Mouse (Mus musculus): Measurements from ENCODE around the gene Eci3. TPM values are rescaled to one million over a fixed set of nuclear protein-coding genes. Genes with fewer than 3 reads are reported as not detected.
"Not testable (repeated sequence)": the region's sequence is repeated elsewhere in the genome, so short reads cannot be mapped to it uniquely, and the experiment has no call there.

Eci3 gene
- total and polyA plus RNA-seq, 3 experiments = 0.35 to 0.93 TPM; not detected in 1

- no peaks in the 10 kb centered on the region for H3K4me1 ChIP-seq (ENCODE audit: control insufficient read depth in 1 of 2, insufficient read depth in 2 of 2, low read length in 2 of 2)
- no peak for TF ChIP-seq USF1 (IDR thresholded peaks at IDR 0.05; ENCODE audit: low read depth, low read length)
- TF ChIP-seq ZKSCAN1 (IDR thresholded peaks at IDR 0.05; ENCODE audit: low read depth, low read length) = no peak
- no peak for TF ChIP-seq MXI1 (IDR thresholded peaks at IDR 0.05; ENCODE audit: low read depth, low read length)
- no peak for TF ChIP-seq CTCF (IDR thresholded peaks at IDR 0.05 in 2 of 3, conservative IDR thresholded peaks at IDR 0.05 in 1 of 3; ENCODE audit: control insufficient read depth in 1 of 3, insufficient read depth in 1 of 3, low read depth in 2 of 3, low read length in 3 of 3, poor library complexity in 1 of 3, severe bottlenecking in 1 of 3)
- TF ChIP-seq TBP (IDR thresholded peaks at IDR 0.05; ENCODE audit: low read depth, low read length) = no peak
- no peak for TF ChIP-seq UBTF (IDR thresholded peaks at IDR 0.05; ENCODE audit: borderline replicate concordance, insufficient read depth, low read depth, low read length)
- TF ChIP-seq JUND (IDR thresholded peaks at IDR 0.05; ENCODE audit: low read depth, low read length) = no peak
- no peak for TF ChIP-seq POLR2A (IDR thresholded peaks at IDR 0.05; ENCODE audit: control insufficient read depth in 1 of 2, insufficient read depth in 1 of 2, low read depth in 1 of 2, low read length in 2 of 2, poor library complexity in 1 of 2)
- no peak for TF ChIP-seq BHLHE40 (IDR thresholded peaks at IDR 0.05; ENCODE audit: borderline replicate concordance, low read depth, low read length)
- TF ChIP-seq ZNF384 (IDR thresholded peaks at IDR 0.05; ENCODE audit: low read depth, low read length) = no peak
- no peak for TF ChIP-seq POLR2AphosphoS2 (IDR thresholded peaks at IDR 0.05; ENCODE audit: low read length)
- TF ChIP-seq TAL1 (IDR thresholded peaks at IDR 0.05; ENCODE audit: low read length) = no peak
- TF ChIP-seq TCF12 (IDR thresholded peaks at IDR 0.05; ENCODE audit: low read depth, low read length) = no peak
- H3K9me3 ChIP-seq (replicated peaks; ENCODE audit: insufficient read depth, low read length) = no peaks in the 10 kb centered on the region
- DNase-seq (ENCODE audit: low read depth, low spot score) = no peak
- no peaks in the 10 kb centered on the region for H3K36me3 ChIP-seq (ENCODE audit: control insufficient read depth in 1 of 2, insufficient read depth in 2 of 2, low read length in 2 of 2)
- no peak overlapping the region for H3K27ac ChIP-seq (ENCODE audit: control insufficient read depth, low read depth, low read length)
- no peaks in the 10 kb centered on the region; a peak in 2 of 4 replicates for H3K27me3 ChIP-seq (ENCODE audit: control insufficient read depth in 1 of 2, insufficient read depth in 2 of 2, low read length in 2 of 2)
- no peak overlapping the region for H3K4me3 ChIP-seq (ENCODE audit: control insufficient read depth in 1 of 2, insufficient read depth in 1 of 2, low read depth in 2 of 2, low read length in 2 of 2)
- no peak overlapping the region for H3K9ac ChIP-seq (ENCODE audit: control insufficient read depth, low read depth, low read length, poor library complexity, severe bottlenecking)
- no peaks in the 10 kb centered on the region for H3K79me2 ChIP-seq (ENCODE audit: control insufficient read depth, insufficient read depth, low read length, poor library complexity)
These were observed 2.4 kb downstream of the Eci3 start for GRCm38 (mm10) chr13:34960996-34961770.

GRCm38 (mm10) chr13:34958158-34958557 is 5.5 kb downstream of the Eci3 start:
- H3K4me3 ChIP-seq (ENCODE audit: control insufficient read depth in 1 of 2, insufficient read depth in 1 of 2, low read depth in 2 of 2, low read length in 2 of 2); H3K36me3 ChIP-seq (ENCODE audit: control insufficient read depth in 1 of 2, insufficient read depth in 2 of 2, low read length in 2 of 2); DNase-seq (ENCODE audit: low read depth, low spot score); H3K4me1 ChIP-seq (ENCODE audit: control insufficient read depth in 1 of 2, insufficient read depth in 2 of 2, low read length in 2 of 2); H3K9ac ChIP-seq (ENCODE audit: control insufficient read depth, low read depth, low read length, poor library complexity, severe bottlenecking); H3K79me2 ChIP-seq (ENCODE audit: control insufficient read depth, insufficient read depth, low read length, poor library complexity); H3K9me3 ChIP-seq (replicated peaks; ENCODE audit: insufficient read depth, low read length); H3K27ac ChIP-seq (ENCODE audit: control insufficient read depth, low read depth, low read length); H3K27me3 ChIP-seq (ENCODE audit: control insufficient read depth in 1 of 2, insufficient read depth in 2 of 2, low read length in 2 of 2): not testable (repeated sequence)

GRCm38 (mm10) chr13:34956901-34957300 is 6.7 kb downstream of the Eci3 start:
- no peaks in the 10 kb centered on the region for H3K9me3 ChIP-seq (replicated peaks; ENCODE audit: insufficient read depth, low read length)
- no peak for DNase-seq (ENCODE audit: low read depth, low spot score)
- no peaks in the 10 kb centered on the region; a peak in 1 of 4 replicates for H3K27me3 ChIP-seq (ENCODE audit: control insufficient read depth in 1 of 2, insufficient read depth in 2 of 2, low read length in 2 of 2)
- no peaks in the 10 kb centered on the region; a peak in 1 of 4 replicates for H3K4me1 ChIP-seq (ENCODE audit: control insufficient read depth in 1 of 2, insufficient read depth in 2 of 2, low read length in 2 of 2)
- TF ChIP-seq USF2 (IDR thresholded peaks at IDR 0.05; ENCODE audit: borderline replicate concordance in 1 of 2, insufficient read depth in 1 of 2, low read depth in 1 of 2, low read length in 2 of 2) (no peak), JUND (IDR thresholded peaks at IDR 0.05; ENCODE audit: low read depth, low read length) (no peak), UBTF (IDR thresholded peaks at IDR 0.05; ENCODE audit: borderline replicate concordance, insufficient read depth, low read depth, low read length) (no peak), NRF1 (IDR thresholded peaks at IDR 0.05; ENCODE audit: insufficient read depth, low read depth, low read length, poor library complexity, severe bottlenecking) (no peak), KAT2A (conservative IDR thresholded peaks at IDR 0.05; ENCODE audit: low read depth, low read length) (no peak), BHLHE40 (IDR thresholded peaks at IDR 0.05; ENCODE audit: borderline replicate concordance, low read depth, low read length) (no peak), MXI1 (IDR thresholded peaks at IDR 0.05; ENCODE audit: low read depth, low read length) (no peak), MYC (IDR thresholded peaks at IDR 0.05; ENCODE audit: low read depth, low read length) (no peak)
- no peaks in the 10 kb centered on the region for H3K36me3 ChIP-seq (ENCODE audit: control insufficient read depth in 1 of 2, insufficient read depth in 2 of 2, low read length in 2 of 2)
- H3K9ac ChIP-seq (ENCODE audit: control insufficient read depth, low read depth, low read length, poor library complexity, severe bottlenecking) = no peak overlapping the region
- no peak overlapping the region for H3K27ac ChIP-seq (ENCODE audit: control insufficient read depth, low read depth, low read length)
- H3K4me3 ChIP-seq (ENCODE audit: control insufficient read depth in 1 of 2, insufficient read depth in 1 of 2, low read depth in 2 of 2, low read length in 2 of 2) = no peak overlapping the region
- H3K79me2 ChIP-seq (ENCODE audit: control insufficient read depth, insufficient read depth, low read length, poor library complexity) = no peaks in the 10 kb centered on the region

Measured in MEL (cell line).